Mouse (Mus musculus): ENCODE results near the gene Sycn. TPM values are rescaled to one million over a fixed set of nuclear protein-coding genes. Genes with fewer than 3 reads are reported as not detected.
A peak's percentile ranks its signal among the peaks of the same experiment; 100 is the strongest.

Sycn gene
- total RNA-seq, 2 experiments from 2014 or later = not detected

DNA sequence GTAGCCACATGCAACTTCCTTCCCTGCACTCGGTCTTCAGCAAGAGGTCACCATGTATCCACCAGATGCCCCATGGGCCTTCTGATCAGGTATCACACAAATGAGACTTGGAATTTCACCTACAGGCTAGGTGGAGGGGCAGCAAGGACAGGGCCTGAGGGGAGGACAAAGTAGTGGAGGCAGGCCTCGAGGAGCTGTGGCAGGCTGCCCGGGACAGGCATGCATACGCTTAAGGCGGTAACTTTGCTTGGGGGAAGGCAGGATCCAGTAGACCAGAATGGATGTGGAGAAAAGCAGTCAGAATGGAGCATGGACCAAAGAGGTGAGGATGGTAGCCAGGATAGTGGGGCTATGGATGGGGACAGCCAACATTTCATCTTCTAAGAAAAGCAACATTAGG is 39.1 kb downstream of the Sycn start:
- DNase-seq (ENCODE audit: extremely low spot score in 1 of 2, low spot score in 2 of 2) = peak in 1 of 2 experiments; percentile 27
- intact Hi-C loops (cut with DNase I) = no loop called here

DNA sequence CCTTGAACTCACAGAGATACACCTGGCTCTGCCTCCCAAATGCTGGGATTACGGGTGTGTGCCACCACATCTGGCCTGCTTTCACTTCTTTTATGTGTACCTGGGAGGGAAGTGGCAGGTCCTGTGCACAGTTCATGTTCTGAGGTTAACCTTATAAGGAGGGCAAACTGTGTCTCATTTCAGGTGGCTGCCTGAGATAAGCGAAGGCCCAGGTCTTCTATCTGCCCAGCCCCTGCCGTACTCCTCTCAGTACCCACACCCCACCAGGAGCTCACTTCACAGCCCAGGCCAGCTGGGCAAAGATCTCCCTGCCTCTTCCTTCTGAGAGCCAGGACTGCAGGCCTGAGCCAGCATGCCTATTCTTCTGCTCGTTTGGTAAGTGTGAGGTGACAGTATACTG is 41.0 kb downstream of the Sycn start:
- no peak for DNase-seq (ENCODE audit: extremely low spot score in 1 of 2, low spot score in 2 of 2)
- intact Hi-C loops (cut with DNase I) = no loop called here

DNA sequence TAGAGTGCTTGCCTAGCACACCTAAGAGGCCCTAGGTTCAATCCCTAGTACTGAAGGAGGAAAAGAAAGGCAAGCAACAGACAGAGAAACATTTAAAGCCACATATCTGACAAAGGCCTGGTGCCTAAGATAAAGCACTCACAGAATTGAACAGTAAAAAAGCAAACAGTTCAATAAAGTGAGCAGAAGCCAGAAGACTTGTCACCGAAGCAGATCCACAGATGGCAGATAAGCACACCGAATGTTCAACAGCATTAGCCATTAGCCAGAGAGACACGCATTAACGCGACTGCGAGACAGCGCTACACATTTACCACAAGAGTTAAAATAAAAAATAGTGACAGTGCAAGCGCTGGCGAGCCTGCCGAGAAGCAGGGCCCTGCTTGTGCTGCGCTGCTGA is 42.2 kb downstream of the Sycn start:
- no peak for DNase-seq (ENCODE audit: extremely low spot score in 1 of 2, low spot score in 2 of 2)

DNA sequence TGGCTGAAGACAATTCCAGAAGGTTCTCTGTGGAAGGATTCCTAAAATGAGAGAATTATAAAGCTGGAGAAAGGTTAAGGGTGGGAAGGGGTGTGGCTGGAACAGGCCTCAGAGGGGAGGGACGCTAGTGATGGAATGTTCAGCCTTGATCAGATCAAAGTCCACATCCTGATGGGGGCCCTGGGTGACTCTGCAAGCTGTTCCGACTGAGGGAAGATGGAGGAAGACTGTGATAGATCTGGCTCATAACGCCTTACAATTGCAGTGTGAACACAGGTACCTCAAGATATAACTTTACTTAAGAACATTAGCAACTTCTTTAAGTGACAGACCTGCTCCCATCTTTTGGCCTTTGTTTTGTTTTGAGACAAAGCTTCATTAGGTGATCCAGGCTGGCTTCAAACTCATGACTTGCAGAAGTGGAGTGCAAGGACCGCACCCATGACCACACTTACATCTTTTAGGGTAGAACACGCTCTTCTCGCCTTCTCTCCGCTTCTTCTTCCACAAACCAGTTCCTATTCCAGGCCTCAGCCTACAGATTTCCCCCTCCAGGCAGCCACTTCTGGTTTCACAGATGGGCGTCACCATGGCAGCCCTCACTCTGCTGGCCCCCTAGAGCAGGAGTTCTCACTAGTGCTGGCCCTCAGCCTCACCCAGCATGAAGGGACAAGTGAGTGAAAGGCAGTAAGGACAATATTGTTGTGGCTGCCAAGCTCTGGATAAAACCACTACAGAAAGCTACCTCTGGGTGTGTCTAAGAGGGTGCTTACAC is 43.1 kb downstream of the Sycn start:
- DNase-seq (ENCODE audit: extremely low spot score in 1 of 2, low spot score in 2 of 2) = peak in 1 of 2 experiments; percentile 20
- intact Hi-C loops (cut with DNase I) = no loop called here

More for the DNA sequence above, 42.2 kb downstream of the Sycn start:
- intact Hi-C loops (cut with DNase I) = no loop called here

DNA sequence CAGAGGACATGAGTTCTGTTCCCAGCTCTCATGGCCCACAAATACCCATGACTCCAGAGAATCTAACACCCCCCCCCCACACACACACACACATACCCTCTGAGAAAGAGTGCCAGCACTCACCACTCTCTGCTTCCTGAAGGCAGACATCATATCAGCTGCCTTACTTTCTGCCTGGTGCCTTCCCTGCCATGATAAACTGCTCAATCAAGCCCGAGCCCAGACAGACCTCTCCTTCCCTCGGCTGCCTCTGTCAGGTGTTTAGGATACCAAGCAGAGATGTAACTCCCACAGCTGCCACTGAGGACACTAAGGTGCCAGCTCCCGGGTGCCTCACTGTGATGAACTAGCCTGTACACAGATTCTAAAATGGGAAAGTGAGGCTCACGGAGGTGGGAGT is 43.8 kb downstream of the Sycn start:
- intact Hi-C loops (cut with DNase I) = no loop called here
- no peak for DNase-seq (ENCODE audit: extremely low spot score in 1 of 2, low spot score in 2 of 2)

DNA sequence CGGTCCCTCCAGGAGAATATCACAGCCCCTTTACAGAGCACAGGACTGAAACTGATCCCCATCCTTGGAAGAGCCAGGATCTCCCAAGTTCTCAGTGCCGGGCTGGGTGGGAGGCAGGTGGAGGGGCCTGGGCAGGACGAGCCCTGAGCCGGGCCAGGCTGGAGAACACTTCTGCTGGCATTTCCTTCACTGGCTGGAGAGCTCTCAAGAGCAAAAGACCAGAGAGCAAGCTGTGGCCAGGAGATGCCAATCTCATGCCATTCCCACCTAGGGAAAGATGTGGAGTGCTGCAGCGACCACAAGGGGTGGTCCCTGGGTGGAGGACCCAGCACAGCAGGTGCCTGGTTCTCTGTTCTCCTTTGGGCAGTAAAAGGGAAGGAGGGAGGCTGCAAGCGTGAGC is 44.3 kb downstream of the Sycn start:
- intact Hi-C loops (cut with DNase I) = no loop called here
- no peak for DNase-seq (ENCODE audit: extremely low spot score in 1 of 2, low spot score in 2 of 2)

DNA sequence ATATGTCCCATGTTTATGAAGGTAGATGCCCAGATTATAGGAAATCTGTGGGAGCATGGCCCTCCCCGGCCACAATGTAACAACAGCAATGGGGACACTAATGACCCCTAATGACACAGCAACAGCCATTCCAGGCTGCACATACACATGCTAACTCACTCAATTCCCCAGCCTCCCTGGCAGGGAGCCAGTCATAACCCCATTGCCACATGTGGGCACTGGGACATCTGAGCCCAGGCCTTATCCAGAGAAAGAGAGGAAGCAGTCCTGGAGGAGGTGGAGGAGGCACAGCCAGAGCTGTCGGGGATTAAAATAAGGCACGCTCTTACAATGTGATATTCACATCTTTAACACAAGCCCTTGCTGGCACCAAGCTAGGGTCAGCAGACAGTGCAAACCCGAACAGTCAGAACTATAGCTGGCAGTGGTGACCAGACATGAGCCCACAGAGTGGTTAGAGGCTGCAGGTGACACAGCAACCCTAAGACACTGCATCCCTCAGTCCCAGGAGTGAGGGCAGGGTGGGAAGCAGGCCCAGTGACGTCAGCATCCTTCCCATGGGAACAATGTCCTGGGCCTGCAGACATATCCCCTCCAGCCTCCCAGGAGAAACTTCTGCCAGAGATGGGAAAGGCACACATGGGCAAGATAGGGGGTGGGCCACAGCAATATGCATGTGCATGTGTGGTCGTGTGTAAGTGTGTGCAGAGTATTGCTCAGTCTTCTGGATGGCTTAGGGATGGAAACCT is 46.2 kb downstream of the Sycn start:
- DNase-seq (ENCODE audit: extremely low spot score in 1 of 2, low spot score in 2 of 2) = peak in 1 of 2 experiments; percentile 52
- intact Hi-C loops (cut with DNase I) = no loop called here

DNA sequence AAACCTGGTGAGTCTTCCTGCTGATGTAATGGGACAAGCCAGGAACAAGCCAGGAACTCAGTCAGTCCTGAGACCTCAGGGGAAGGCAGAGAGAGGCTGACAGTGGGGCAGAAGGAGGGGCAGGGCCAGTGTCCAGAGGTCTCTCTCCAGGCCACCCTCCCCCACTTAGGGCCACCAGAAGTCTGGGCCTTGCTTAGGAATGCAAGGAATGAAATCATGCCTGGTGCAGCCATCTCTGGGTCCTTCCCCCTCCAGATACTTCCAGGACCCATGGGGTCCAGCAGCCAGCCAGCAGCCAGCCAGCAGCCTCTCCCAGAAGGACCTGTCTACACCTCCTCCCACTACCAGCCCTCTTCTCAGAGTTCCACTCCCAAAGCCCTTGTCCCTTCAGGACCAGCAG is 47.0 kb downstream of the Sycn start:
- intact Hi-C loops (cut with DNase I) = no loop called here
- DNase-seq (ENCODE audit: extremely low spot score in 1 of 2, low spot score in 2 of 2) = peak in 1 of 2 experiments; percentile 55

Small RNAs within 50 kb of the gene (microRNA-seq; reads per million reads assigned to microRNA genes)
- 1.7 reads per million for gene Mir7049

Other genes with a start within 250 kb of the Sycn start
- gene Selenov, start 249.7 kb upstream of the Sycn start, total RNA-seq (2021) = 1 to 10 TPM; 2.9 to 4.5 TPM
- 1 to 10 TPM; 1.8 to 3.1 TPM for gene Dll3, start 238.6 kb upstream of the Sycn start, total RNA-seq (2021)
- 10 to 100 TPM; 44.7 to 49.0 TPM for gene Timm50, start 228.8 kb upstream of the Sycn start, total RNA-seq (2021)
- 100 to 1,000 TPM; 113 to 114 TPM for gene Supt5, start 202.1 kb upstream of the Sycn start, total RNA-seq (2021)
- gene Rps16, start 190.2 kb upstream of the Sycn start, total RNA-seq (2021) = 100 to 1,000 TPM; 642 to 668 TPM
- 10 to 100 TPM; 10.0 to 12.3 TPM for gene Plekhg2, start 168.3 kb upstream of the Sycn start, total RNA-seq (2021)
- gene Zfp36, start 160.6 kb upstream of the Sycn start, total RNA-seq (2021) = 1 to 10 TPM; 1.8 to 2.4 TPM
- gene Med29, start 148.2 kb upstream of the Sycn start, total RNA-seq (2021) = 10 to 100 TPM; 18.5 to 19.3 TPM
- gene Paf1, start 147.9 kb upstream of the Sycn start, total RNA-seq (2021) = 10 to 100 TPM; 65.3 to 66.1 TPM
- 1 to 10 TPM; 3.3 to 5.0 TPM for gene Gmfg, start 103.4 kb upstream of the Sycn start, total RNA-seq (2021)
- gene Lrfn1, start 88.9 kb upstream of the Sycn start, total RNA-seq (2021) = 100 to 1,000 TPM; 106 to 112 TPM
- gene Ifnl2, start 30.4 kb upstream of the Sycn start, total RNA-seq (2021) = not detected
- gene Ifnl3, start 18.0 kb upstream of the Sycn start, total RNA-seq (2021) = not detected
- gene Nccrp1, start 6.4 kb downstream of the Sycn start, total RNA-seq (2021) = under 1 TPM in 1 of 2 experiments, not detected in 1; 0.21 TPM
- gene Samd4b, start 57.3 kb downstream of the Sycn start, total RNA-seq (2021) = 10 to 100 TPM; 55.9 to 58.4 TPM
- gene Pak4, start 57.3 kb downstream of the Sycn start, total RNA-seq (2021) = 1 to 10 TPM; 7.7 to 8.2 TPM
- 1 to 10 TPM in 1 of 2 experiments, under 1 TPM in 1; 0.55 to 1.8 TPM for gene Acp7, start 90.4 kb downstream of the Sycn start, total RNA-seq (2021)
- gene Fbxo27, start 152.0 kb downstream of the Sycn start, total RNA-seq (2021) = 10 to 100 TPM; 16.0 to 19.8 TPM
- gene Fbxo17, start 175.9 kb downstream of the Sycn start, total RNA-seq (2021) = 1 to 10 TPM; 1.5 to 2.5 TPM
- gene Mrps12, start 200.9 kb downstream of the Sycn start, total RNA-seq (2021) = 10 to 100 TPM; 53.9 to 54.7 TPM
- gene Sars2, start 201.1 kb downstream of the Sycn start, total RNA-seq (2021) = 10 to 100 TPM; 15.6 to 16.0 TPM
- gene Ccer2, start 215.3 kb downstream of the Sycn start, total RNA-seq (2021) = 1 to 10 TPM in 1 of 2 experiments, under 1 TPM in 1; 0.45 to 1.4 TPM
- 100 to 1,000 TPM; 131 to 154 TPM for gene Sirt2, start 225.8 kb downstream of the Sycn start, total RNA-seq (2021)
- gene Nfkbib, start 226.6 kb downstream of the Sycn start, total RNA-seq (2021) = 10 to 100 TPM; 34.7 to 39.6 TPM
- gene Rinl, start 248.1 kb downstream of the Sycn start, total RNA-seq (2021) = 1 to 10 TPM in 1 of 2 experiments, under 1 TPM in 1; 0.83 to 3.5 TPM